Mouse (Mus musculus): Measurements from ENCODE around the gene Amd1. TPM values are rescaled to one million over a fixed set of nuclear protein-coding genes. Genes with fewer than 3 reads are reported as not detected.

Amd1 gene
- polyA plus RNA-seq, 1 experiment = 14.9 TPM

DNA sequence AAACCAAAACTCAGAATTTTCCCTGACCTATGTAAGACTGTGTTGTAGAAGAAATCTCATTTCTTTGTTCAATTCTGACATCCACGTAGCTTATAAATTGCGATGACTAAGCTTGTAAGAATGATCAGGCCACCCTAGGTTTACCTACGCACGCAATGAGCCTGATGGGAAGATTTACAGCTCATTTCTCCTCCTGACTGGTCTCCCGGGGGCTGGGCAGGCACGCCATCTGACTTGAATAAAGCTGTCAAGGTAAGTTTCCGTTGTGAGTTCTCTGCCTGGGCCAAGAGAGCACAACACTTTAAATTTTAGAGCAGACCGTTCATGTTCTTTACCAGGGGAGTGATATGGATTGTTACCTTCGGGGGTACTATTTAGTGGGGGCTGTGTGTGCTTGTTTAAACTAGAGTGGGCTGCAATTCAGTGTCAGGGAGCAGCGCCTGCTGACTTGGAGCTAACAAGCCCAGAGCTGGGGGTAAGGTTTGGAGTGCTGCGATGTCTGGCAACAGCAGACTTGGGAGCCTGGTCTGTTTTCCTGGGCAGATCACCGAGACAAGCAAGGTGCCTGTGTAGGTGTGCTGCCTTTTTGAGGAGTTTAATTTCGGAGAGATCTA is 37.5 kb upstream of the Amd1 start, which contains the start of gene Cdk19:
TSS of gene Cdk19 (plus strand) at position 214 of the 614 bp plus-strand sequence.
- TF ChIP-seq CTCF (IDR thresholded peaks at IDR 0.05; ENCODE audit: insufficient read depth, low read length) (no peak), POLR2A (IDR thresholded peaks at IDR 0.05; ENCODE audit: borderline replicate concordance, extremely low read depth, low read depth, low read length) (no peak)
- WGBS = 53% methylated on average over 13 of the region's 13 CpGs
- Histone ChIP-seq H3K4me1 (ENCODE audit: control insufficient read depth, insufficient read depth, low read length) (no peaks in the 10 kb centered on the region), H3K4me3 (replicated peaks; ENCODE audit: extremely low read depth, low read depth, low read length) (no peak within 1 kb of the TSS)
- no peak for DNase-seq

GRCm38 (mm10) chr10:40332864-40333263 is 30.9 kb upstream of the Amd1 start:
- 65% methylated on average over 6 of the region's 6 CpGs for WGBS
- TF ChIP-seq POLR2A (IDR thresholded peaks at IDR 0.05; ENCODE audit: borderline replicate concordance, extremely low read depth, low read depth, low read length) = no peak
- no peak for TF ChIP-seq CTCF (IDR thresholded peaks at IDR 0.05; ENCODE audit: insufficient read depth, low read length)
- Histone ChIP-seq H3K4me1 (ENCODE audit: control insufficient read depth, insufficient read depth, low read length) (no peaks in the 10 kb centered on the region), H3K4me3 (replicated peaks; ENCODE audit: extremely low read depth, low read depth, low read length) (no peak overlapping the region)
- no peak for DNase-seq

DNA sequence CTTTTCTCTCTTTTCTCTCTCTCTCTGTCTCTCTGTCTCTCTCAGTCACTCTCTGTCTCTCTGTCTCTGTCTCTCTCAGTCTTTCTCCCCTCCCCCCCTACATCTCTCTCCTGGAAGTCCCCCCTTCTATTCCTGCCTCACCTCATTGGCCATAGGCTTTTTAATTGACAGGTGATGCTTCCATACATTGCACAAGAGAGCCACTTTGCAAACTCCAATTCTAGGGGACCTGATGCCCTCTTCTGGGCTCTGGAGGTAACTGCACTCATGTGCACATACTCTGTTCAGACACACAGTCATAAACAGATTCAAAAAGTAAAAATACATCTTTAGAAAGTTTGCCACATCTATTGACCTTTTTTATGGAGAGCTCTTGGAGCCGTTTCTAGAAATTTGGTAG is 28.3 kb upstream of the Amd1 start:
- Histone ChIP-seq H3K4me1 (ENCODE audit: control insufficient read depth, insufficient read depth, low read length) (no peaks in the 10 kb centered on the region), H3K4me3 (replicated peaks; ENCODE audit: extremely low read depth, low read depth, low read length) (no peak overlapping the region)
- DNase-seq = no peak
- 77% methylated on average over 1 of the region's 1 CpGs for WGBS
- TF ChIP-seq POLR2A (IDR thresholded peaks at IDR 0.05; ENCODE audit: borderline replicate concordance, extremely low read depth, low read depth, low read length) = no peak
- TF ChIP-seq CTCF (IDR thresholded peaks at IDR 0.05; ENCODE audit: insufficient read depth, low read length) = no peak

- no peak for TF ChIP-seq POLR2A (IDR thresholded peaks at IDR 0.05; ENCODE audit: borderline replicate concordance, extremely low read depth, low read depth, low read length)
- TF ChIP-seq CTCF (IDR thresholded peaks at IDR 0.05; ENCODE audit: insufficient read depth, low read length) = no peak
- H3K4me3 ChIP-seq (replicated peaks; ENCODE audit: extremely low read depth, low read depth, low read length) = no peak overlapping the region
- WGBS = 44% methylated on average over 9 of the region's 9 CpGs
- no peaks in the 10 kb centered on the region for H3K4me1 ChIP-seq (ENCODE audit: control insufficient read depth, insufficient read depth, low read length)
- no peak for DNase-seq
Observed at GRCm38 (mm10) chr10:40328004-40328551, 26.1 kb upstream of the Amd1 start.

DNA sequence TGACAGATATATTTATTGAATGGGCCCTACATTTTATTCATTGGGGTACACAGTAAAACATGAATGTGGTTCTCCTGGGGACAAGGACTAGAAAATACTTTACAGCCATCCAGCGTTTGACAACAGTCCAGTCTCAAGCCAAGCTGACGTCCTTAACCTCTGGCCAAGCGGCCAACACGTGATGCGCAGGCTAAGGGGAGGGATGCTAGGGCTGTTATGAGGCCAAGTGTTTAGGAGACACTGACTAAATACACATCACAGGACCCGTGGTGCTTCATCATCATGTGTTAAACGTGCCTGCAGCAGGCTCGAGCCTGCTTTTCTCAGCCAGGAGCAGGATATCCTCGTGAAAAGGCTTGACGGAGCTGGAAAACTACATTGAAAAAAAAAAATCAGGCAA is 18.3 kb upstream of the Amd1 start:
- DNase-seq = no peak
- WGBS = 90% methylated on average over 10 of the region's 10 CpGs
- 0 out of 2 replicates have a peak, but pooled peaks cover 2% of the 10 kb centered on the region for H3K4me1 ChIP-seq (ENCODE audit: control insufficient read depth, insufficient read depth, low read length)
- no peak for TF ChIP-seq CTCF (IDR thresholded peaks at IDR 0.05; ENCODE audit: insufficient read depth, low read length)
- TF ChIP-seq POLR2A (IDR thresholded peaks at IDR 0.05; ENCODE audit: borderline replicate concordance, extremely low read depth, low read depth, low read length) = no peak
- H3K4me3 ChIP-seq (replicated peaks; ENCODE audit: extremely low read depth, low read depth, low read length) = no peak overlapping the region

GRCm38 (mm10) chr10:40316841-40317585 is 15.0 kb upstream of the Amd1 start:
- Histone ChIP-seq H3K4me1 (ENCODE audit: control insufficient read depth, insufficient read depth, low read length) (0 out of 2 replicates have a peak, but pooled peaks cover 2% of the 10 kb centered on the region), H3K4me3 (replicated peaks; ENCODE audit: extremely low read depth, low read depth, low read length) (no peak overlapping the region)
- 45% methylated on average over 7 of the region's 7 CpGs for WGBS
- no peak for DNase-seq
- TF ChIP-seq CTCF (IDR thresholded peaks at IDR 0.05; ENCODE audit: insufficient read depth, low read length) (no peak), POLR2A (IDR thresholded peaks at IDR 0.05; ENCODE audit: borderline replicate concordance, extremely low read depth, low read depth, low read length) (no peak)

- Histone ChIP-seq H3K4me1 (ENCODE audit: control insufficient read depth, insufficient read depth, low read length) (0 out of 2 replicates have a peak, but pooled peaks cover 2% of the 10 kb centered on the region), H3K4me3 (replicated peaks; ENCODE audit: extremely low read depth, low read depth, low read length) (no peak overlapping the region)
- WGBS = 70% methylated on average over 4 of the region's 4 CpGs
- TF ChIP-seq CTCF (IDR thresholded peaks at IDR 0.05; ENCODE audit: insufficient read depth, low read length) (no peak), POLR2A (IDR thresholded peaks at IDR 0.05; ENCODE audit: borderline replicate concordance, extremely low read depth, low read depth, low read length) (no peak)
- DNase-seq = no peak
Observed at GRCm38 (mm10) chr10:40312781-40313180, 10.8 kb upstream of the Amd1 start.

- DNase-seq = no peak
- H3K4me1 ChIP-seq (ENCODE audit: control insufficient read depth, insufficient read depth, low read length) = no peaks in the 10 kb centered on the region
Observed at GRCm38 (mm10) chr10:40309884-40310635, 8.1 kb upstream of the Amd1 start.

More at GRCm38 (mm10) chr10:40309884-40310635, 8.1 kb upstream of the Amd1 start:
- H3K4me3 ChIP-seq (replicated peaks; ENCODE audit: extremely low read depth, low read depth, low read length) = no peak overlapping the region
- TF ChIP-seq POLR2A (IDR thresholded peaks at IDR 0.05; ENCODE audit: borderline replicate concordance, extremely low read depth, low read depth, low read length) (no peak), CTCF (IDR thresholded peaks at IDR 0.05; ENCODE audit: insufficient read depth, low read length) (no peak)
- WGBS = 58% methylated on average over 6 of the region's 6 CpGs
